Mouse (Mus musculus): ENCODE results near the gene Ankrd39.

DNA sequence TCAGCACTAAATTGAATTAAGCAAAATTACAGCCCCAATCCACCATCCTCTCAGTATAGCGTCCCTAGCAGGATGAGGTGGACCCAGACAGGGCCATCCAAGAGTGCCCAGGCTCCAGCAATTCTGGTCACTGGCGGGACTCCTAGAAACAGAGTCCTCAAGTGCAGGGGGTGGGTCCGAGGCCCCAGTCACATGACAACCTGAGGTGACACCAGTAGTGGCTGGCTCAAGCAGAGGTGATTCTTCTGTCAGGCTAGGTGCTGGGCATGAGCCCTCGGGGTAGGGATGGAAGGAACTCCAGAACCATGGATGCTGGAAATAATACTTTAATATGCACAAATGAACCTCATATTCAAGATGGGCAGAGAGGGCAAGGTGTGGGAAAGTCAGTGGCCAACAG lies 15.1 kb upstream of the Ankrd39 start:
- TF ChIP-seq CTCF (IDR thresholded peaks at IDR 0.05; ENCODE audit: extremely low read depth, insufficient read length, insufficient replicate concordance, low read depth, low read length) (no peak), POLR2A (IDR thresholded peaks at IDR 0.05; ENCODE audit: low read depth, low read length) (no peak)

All from small intestine, adult 2 months (tissue).